Mouse (Mus musculus) 416B (cell line): ENCODE measurements around the gene Nr6a1.

Experiments
- DNase-seq: peaks from one replicate; pipeline ENCODE4 v3.0.0; 2011; ENCODE audit warnings: low read depth

Gene Nr6a1

GRCm38 (mm10) chr2:38872730-38873129 is 54.8 kb downstream of the Nr6a1 start:
- no peak for DNase-seq

- DNase-seq = peak; percentile 75
Measured at GRCm38 (mm10) chr2:38866711-38867110, 60.8 kb downstream of the Nr6a1 start.

- DNase-seq = peak; percentile 73
Measured at GRCm38 (mm10) chr2:38864011-38864410, 63.5 kb downstream of the Nr6a1 start.

GRCm38 (mm10) chr2:38851797-38852196 is 75.7 kb downstream of the Nr6a1 start:
- peak; percentile 31 for DNase-seq

- DNase-seq = no peak
Measured at GRCm38 (mm10) chr2:38846319-38846718, 81.2 kb downstream of the Nr6a1 start.

GRCm38 (mm10) chr2:38835489-38835888 is 92.0 kb downstream of the Nr6a1 start:
- no peak for DNase-seq

- peak; percentile 60 for DNase-seq
Measured at GRCm38 (mm10) chr2:38831976-38832375, 95.5 kb downstream of the Nr6a1 start.

GRCm38 (mm10) chr2:38829521-38829920 is 98.0 kb downstream of the Nr6a1 start:
- DNase-seq = no peak

- peak; percentile 29 for DNase-seq
Measured at GRCm38 (mm10) chr2:38827801-38828306, 99.6 kb downstream of the Nr6a1 start.

- DNase-seq = peak; percentile 93
Measured at GRCm38 (mm10) chr2:38826189-38826588, 101.3 kb downstream of the Nr6a1 start.

GRCm38 (mm10) chr2:38824791-38825768 is 102.4 kb downstream of the Nr6a1 start:
- peak; percentile 71 for DNase-seq

GRCm38 (mm10) chr2:38823912-38824583 is 103.4 kb downstream of the Nr6a1 start:
- peak; percentile 92 for DNase-seq

GRCm38 (mm10) chr2:38823406-38823805 is 104.1 kb downstream of the Nr6a1 start:
- peak; percentile 88 for DNase-seq

- peak; percentile 96 for DNase-seq
Measured at GRCm38 (mm10) chr2:38822995-38823394, 104.5 kb downstream of the Nr6a1 start.

GRCm38 (mm10) chr2:38817487-38817886 is 110.0 kb downstream of the Nr6a1 start:
- DNase-seq = no peak

GRCm38 (mm10) chr2:38797087-38797624 is 130.3 kb downstream of the Nr6a1 start:
- DNase-seq = peak; percentile 89

GRCm38 (mm10) chr2:38787338-38787737 is 140.2 kb downstream of the Nr6a1 start:
- DNase-seq = no peak

GRCm38 (mm10) chr2:38786216-38786960 is 141.1 kb downstream of the Nr6a1 start:
- DNase-seq = no peak

GRCm38 (mm10) chr2:38785113-38785512 is 142.4 kb downstream of the Nr6a1 start:
- no peak for DNase-seq

GRCm38 (mm10) chr2:38784396-38784795 is 143.1 kb downstream of the Nr6a1 start:
- peak; percentile 45 for DNase-seq

GRCm38 (mm10) chr2:38783364-38783763 is 144.1 kb downstream of the Nr6a1 start:
- DNase-seq = no peak

GRCm38 (mm10) chr2:38782731-38783130 is 144.8 kb downstream of the Nr6a1 start:
- DNase-seq = no peak
